Mouse (Mus musculus) urinary bladder, postnatal 4 days (tissue): ENCODE results near the gene Man2a1.

Experiments used
- DNase-seq, 2 experiments: peaks; one replicate each; pipeline ENCODE4 v3.0.0; 2021 to 2022; ENCODE audit warnings: low spot score in 2 of 2

The Man2a1 gene

GRCm38 (mm10) chr17:64600372-64601090 is at the start of gene Man2a1:
Man2a1 (plus strand) TSS chr17:64600736.
- peak; percentile 85 to 88 for DNase-seq

DNA sequence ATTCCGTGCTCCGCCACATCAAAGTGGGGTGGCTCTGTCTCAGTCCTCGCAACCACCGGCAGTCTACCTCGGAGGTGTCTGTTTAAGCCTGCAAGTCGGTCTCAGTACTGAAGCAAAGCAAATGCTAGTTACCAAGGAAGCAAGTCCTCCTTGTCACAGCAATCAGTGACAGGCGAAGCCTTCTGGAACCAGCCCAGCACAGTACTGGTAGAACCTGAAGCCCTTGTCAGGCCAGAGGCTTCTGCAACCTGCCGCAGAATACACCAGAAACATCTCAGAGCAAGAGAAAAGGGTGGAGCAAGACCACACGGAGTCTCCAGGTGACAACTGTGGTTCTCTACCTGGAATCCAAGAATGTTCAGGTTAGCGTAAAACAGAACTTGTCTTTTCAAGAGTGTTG is 47.2 kb upstream of the Man2a1 start:
- DNase-seq: no peak

DNA sequence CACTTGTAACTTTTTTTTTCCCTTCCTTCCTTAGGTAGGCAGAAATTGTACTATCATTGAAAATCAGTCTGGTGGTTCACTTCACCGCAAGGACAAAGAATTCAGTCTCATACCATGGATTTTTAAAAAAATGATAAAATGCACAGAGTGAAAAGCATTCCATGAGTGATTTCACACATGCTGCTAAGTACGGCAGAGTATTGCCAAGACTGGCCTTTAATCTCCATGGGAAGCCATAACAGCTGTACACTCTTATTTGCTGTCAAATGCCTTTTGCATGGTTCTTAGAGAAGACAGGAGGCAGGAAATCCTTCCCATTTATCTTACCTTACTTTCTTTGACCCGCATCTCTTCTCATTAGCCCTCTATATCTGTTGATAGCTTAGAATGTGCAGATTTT is 45.6 kb upstream of the Man2a1 start:
- DNase-seq: no peak

DNA sequence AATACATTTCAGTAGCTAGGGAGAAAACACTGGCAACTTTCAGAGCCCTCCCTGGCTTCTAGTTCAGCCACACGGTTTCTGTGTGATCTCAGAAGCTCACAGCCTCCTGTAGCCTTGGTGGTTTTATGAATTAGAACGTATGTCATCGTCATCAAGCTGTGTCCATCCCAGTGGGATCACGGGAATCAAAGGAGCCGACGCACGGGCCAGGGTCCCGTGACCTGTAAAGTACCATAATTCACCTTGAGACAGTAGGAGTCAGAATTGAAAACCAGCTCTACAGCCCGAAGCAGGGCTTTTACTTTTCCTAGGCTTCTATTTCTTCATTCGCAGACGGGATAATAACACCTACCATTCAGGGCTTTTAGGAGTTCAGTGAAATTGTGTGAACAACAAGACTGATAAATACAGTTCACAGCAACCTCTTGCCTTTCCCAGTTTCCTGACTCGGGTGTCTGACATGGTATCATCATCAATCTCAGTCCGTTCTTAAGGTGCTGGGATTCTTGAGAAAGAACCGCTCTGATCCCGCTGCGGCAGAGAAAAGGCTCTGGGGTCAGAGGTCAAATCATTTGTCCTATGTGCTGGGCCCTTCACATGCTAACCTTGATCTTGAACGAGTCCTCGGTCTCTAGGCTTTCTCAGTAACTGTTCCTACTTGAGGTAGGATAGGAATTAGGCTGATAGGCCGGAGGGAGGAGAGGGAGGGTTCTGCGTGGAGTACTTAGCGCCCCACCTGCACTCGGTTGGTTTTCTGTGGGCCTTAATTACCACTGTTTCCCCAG is 43.7 kb upstream of the Man2a1 start:
- no peak for DNase-seq

- no peak for DNase-seq
Measured at GRCm38 (mm10) chr17:64558994-64559540, 41.5 kb upstream of the Man2a1 start.

GRCm38 (mm10) chr17:64566435-64566834 is 34.1 kb upstream of the Man2a1 start:
- DNase-seq: no peak

- no peak for DNase-seq
Measured at GRCm38 (mm10) chr17:64567546-64567945, 33.0 kb upstream of the Man2a1 start.

DNA sequence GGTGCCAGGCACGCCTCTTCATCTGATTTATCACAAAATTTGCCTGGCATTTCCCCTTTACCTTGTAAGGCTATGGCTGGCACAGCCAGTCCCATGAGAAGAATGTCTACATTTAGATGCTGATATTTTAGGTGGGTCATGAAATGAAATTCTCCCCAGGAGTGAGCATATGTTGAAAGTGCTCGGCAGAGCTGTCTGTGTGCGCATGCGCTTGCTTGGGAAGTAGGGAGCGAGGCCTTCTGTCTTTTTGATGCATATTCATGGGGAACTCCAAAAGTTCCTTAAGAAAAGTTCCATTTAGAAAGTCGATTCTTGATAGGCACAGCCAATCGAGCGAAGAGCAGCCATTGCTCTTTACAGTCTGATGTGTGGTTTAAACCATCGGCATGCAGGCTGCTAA is 26.6 kb upstream of the Man2a1 start:
- DNase-seq: no peak

- no peak for DNase-seq
Measured at GRCm38 (mm10) chr17:64575240-64575639, 25.3 kb upstream of the Man2a1 start.

- no peak for DNase-seq
Measured at GRCm38 (mm10) chr17:64577485-64577884, 23.1 kb upstream of the Man2a1 start.

GRCm38 (mm10) chr17:64578346-64578745 is 22.2 kb upstream of the Man2a1 start:
- no peak for DNase-seq

DNA sequence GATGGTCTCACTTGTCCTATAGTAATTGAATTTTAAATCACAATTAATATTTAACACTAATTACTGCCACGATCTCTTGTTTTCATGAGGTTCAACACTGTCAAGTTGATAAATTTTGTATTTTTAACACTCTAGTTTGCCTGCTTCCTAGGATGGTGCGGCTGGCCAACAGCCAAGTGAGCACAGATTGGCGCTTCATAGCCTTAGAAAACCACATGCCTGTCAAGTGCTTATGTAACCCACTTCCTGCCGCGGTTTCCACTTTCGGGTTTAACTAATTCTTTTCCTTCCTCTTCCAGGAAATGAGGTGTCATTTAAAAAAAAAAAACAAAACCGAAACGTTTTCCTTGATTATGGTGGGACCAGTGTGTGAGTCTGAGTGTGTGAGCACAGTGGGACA is 20.8 kb upstream of the Man2a1 start:
- no peak for DNase-seq

DNA sequence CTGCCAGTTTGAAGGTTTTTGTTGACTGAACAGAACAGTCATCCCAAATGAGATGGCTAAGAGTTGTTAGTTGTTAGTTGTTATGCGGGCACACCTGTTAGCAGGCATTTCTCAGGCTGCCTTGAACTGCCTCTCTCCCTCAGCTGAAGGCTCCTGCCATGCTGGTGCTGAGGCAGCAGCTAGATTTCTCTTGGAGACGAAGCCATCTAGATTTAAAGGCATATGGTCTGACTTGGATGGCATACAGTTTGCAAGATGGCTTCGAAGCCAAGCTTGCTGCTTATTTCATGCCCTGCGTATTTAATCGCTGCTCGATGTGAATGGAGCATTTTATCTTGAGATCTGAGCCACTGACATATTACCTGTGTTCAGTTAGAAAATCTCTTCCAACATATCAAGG is 19.4 kb upstream of the Man2a1 start:
- no peak for DNase-seq

GRCm38 (mm10) chr17:64581962-64582361 is 18.6 kb upstream of the Man2a1 start:
- no peak for DNase-seq

DNA sequence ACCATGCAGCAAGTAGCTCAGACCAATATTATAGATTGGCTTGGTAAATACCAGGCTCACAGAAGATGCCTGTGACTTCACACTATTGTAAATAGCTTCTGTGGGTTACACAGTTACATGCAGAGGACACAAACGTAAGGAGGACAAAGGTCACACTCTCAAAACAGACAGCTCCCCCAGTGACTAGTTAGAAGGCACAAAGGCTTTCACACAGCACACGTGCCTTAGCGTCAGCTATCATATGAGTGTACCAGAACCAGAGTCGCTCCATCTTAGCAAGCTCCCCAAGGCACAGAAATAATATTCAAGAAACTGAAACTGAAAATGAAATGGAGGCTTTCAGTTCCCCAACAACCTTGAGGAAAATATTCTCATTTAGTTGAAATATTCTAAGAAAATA is 10.1 kb upstream of the Man2a1 start:
- no peak for DNase-seq

GRCm38 (mm10) chr17:64591366-64591765 is 9.2 kb upstream of the Man2a1 start:
- DNase-seq: no peak

DNA sequence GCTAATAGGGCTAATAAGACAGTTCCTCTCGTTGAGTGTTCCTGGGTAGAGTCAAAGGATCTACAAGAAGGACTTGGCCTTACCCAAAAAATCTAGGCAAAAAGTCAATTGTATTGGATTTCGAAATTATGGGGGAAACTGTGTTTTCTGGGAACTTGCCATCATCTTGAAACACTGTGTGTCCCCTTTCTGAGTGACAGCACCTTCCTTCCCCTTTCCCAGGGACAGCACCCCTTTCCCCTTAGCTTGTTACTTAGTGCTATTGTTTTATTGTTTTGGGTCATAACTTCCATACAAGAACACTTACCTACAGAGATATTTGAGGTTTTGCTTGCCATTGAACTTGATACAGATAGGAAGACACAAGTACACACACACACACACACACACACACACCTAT is 8.2 kb upstream of the Man2a1 start:
- DNase-seq: no peak

- DNase-seq: no peak
Measured at GRCm38 (mm10) chr17:64592788-64593187, 7.7 kb upstream of the Man2a1 start.

DNA sequence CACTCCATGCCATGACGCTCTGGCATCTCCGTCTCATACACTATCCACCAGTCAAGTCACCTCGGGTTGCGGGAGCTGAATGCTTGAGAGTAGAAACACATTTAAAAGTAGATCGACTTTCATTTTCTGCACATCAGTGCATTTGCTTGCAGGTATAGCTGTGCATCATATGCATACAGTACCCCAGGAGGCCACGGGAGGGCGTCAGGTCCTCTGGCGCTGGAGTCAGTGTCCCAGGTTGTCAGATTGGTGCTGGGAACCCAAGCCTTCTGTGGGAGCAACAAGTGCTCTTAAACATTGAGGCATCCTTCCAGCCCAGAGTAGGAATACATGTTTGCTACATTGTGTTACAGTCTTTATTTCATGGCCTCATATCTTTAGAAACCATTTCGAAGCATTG is 2.8 kb upstream of the Man2a1 start:
- DNase-seq: no peak

DNA sequence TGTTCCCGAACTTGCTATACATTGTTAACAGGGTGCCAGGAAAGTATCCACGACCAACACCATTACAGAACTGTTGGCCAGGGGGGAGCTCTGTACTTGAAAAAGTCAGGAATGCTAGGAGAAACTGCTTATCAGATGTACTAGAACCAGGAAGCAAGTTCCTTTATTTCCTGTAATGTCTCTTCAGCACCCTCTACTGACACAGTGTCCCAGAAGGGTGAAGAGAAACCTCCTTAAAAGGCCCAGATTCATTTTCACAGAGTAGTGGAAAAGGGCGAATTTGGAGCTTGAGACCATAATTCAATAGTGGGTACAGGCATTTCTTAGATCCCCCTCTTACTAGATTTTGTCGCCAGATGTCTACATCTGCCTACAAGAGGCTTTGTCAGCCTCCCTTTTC is 620 bp upstream of the Man2a1 start:
- no peak for DNase-seq

DNA sequence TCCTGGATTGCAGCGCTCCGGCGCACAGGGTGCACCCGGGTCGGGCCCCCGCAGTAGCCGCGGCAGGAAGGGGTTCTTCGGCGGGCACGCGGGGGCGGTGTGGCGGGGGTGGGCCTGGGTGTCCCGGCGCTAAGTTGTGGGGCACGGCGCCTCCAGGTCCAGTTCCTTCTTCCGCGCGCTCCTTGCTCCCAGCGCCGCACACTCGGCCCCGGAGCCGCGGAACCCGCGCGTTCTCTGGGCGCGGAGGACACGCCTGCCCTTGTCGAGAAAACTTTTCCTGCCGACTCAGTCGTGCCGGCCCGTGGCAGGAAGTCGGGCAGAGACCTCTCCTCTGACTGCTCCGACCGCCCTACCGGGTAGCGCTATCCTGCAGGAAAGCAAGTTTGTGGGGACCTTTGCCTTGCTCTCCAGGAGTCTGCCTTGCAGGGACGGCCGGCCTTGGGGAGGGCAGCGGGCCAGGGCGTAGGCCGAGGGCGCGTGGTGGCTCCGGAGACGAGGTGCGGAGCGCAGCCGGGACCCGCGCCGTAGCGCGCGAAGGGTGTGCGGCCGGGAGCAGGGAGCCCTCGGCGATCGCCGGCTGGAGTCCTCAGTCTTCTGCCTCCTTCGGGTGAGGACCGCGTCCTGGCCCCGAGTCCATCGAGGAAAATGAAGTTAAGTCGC is 685 bp downstream of the Man2a1 start:
- DNase-seq: peak; percentile 60 to 68

DNA sequence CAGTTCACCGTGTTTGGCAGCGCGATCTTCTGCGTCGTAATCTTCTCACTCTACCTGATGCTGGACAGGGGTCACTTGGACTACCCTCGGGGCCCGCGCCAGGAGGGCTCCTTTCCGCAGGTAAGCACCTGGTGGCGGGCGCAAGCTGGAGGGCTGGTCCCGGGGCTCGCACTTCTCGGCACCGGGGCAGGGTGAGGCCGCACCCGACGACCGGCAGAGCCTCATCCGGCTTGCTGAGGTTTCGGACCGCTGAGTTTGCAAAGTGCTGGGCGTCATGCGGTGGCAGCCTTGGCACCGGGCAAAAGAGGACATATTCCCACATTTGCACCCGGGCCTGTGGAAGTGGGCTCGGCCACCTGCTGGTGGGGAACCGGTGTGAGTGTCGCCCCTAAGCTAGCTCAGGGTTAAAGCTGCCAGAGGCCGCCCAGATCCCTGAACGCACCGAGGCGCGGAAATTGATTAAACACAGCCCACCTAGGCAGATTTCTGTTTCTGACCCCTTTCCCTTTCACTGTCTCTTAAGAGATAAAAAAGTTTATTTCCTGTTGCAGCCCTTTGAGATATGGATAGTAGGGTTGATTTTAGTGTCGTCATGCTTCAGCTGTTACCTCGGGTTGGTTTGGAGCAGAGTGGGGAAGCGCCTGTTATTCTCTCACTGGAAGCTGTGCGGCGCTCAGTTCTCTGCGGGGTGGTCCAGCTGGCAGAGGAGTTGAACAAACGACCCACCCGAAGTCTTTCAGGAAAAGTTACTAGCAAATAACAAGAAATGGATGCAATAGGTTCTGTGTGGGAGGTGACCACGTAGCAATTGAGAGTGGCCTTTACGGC is 1.4 kb downstream of the Man2a1 start:
- DNase-seq: peak in 1 of 2 experiments; percentile 46
